Mouse (Mus musculus) lung, postnatal 0 days (tissue): ENCODE data around the gene Nfatc2.

Experiments used
- CTCF ChIP-seq: IDR thresholded peaks from 2 replicates; pipeline ENCODE4 v1.5.1; 2016; ENCODE audit warnings: antibody characterized with exemption, mild to moderate bottlenecking
- EP300 ChIP-seq: IDR thresholded peaks from 2 replicates; pipeline ENCODE4 v1.6.1; 2016; ENCODE audit warnings: antibody characterized with exemption, mild to moderate bottlenecking, control low read depth

DNA sequence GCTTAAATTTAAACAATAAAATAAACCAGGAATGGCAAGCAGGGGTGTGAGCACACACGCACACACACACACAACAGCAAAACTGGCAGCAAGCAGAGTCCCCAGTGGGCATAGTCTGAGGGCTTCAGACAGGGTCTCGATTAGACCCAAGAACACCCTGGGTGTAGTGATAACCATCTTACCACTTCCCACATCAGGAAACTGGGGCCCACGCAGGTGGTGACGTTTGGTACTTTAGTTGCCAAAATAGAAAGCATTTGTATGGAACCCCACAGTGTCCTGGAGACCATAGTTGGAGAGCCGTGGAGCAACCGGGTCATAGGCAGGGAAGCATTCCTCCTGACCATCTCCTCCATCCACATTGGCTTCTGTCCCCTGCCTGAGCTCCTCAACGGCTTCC is 5.8 kb downstream of the Nfatc2 start:
- TF ChIP-seq EP300, result no peak
- no peak for TF ChIP-seq CTCF
